Mouse (Mus musculus) right cerebral cortex, adult 18-20 months (tissue): ENCODE results near the gene Dcun1d4.

Source experiments
- DNase-seq: peaks from one replicate; pipeline ENCODE4 v3.0.0; 2022; ENCODE audit warnings: mixed read lengths

Gene Dcun1d4

DNA sequence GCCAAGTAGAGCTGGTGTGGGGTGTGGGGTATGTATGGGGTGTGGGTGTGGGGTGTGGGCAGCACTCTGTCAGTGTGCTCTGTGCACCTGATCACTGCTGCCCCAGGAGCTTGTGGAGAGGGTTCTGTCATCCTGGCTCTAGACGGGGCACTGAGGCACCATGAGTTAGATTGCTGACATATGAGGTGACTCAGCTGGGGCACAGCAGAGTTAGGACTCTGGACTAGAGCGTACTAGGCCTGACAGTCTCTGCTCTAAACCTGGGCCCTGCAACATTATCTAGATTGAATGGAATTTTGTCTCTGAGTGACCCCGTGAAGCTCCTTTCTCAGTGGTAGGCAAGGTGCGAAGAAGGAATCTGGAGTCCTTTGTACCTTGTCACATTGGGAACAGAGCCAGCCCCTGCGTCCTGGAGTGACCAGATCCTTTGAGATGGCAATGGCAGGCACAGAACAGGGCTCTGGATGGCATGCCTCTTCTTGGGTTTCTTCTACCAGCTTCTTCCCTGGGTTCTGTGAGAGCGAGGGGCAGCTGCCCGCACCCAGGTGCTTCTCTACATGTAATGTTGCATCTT, 20.2 kb downstream of the Dcun1d4 start:
- no peak for DNase-seq

DNA sequence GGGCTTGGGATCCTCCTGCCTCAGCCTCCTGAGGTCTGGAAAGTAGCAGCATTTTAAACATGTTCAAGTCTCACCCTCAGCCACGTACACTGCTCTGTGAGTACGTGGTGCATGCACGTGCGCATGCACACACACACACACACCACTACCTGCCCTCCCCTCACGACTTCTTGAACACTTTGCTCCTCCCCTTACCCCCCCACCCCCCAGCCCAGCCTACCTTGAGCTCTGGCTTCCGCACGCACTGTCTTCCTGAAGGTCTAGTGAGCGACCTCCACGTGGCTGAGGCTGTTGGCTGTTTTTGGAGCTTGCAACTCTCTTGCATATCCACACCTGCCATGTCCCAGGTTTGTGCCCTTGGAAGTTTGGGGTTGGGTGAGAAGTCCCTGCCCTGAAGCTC, 21.6 kb downstream of the Dcun1d4 start:
- DNase-seq: no peak

- DNase-seq: no peak
Measured at GRCm38 (mm10) chr5:73503015-73503757, 22.4 kb downstream of the Dcun1d4 start.

DNA sequence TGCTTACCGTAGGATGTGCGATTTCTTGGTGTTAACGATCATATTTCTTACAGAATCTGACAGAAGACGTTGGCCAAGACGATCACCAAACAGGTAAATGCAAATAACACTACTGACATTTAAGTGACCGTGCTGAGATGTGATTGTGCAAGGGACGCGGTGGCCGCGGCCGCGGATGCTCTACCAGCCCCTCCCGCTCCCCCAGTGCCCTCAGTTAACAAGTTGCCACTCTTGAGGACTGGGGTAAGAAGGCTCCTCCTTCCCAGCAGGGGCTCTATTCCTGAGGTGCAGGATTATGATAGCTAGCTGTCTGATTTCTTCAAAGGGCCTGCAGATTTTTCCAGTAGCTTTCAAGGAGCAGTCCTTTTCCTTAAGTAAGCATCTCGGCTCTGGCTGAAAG, 30.3 kb downstream of the Dcun1d4 start:
- DNase-seq: no peak

DNA sequence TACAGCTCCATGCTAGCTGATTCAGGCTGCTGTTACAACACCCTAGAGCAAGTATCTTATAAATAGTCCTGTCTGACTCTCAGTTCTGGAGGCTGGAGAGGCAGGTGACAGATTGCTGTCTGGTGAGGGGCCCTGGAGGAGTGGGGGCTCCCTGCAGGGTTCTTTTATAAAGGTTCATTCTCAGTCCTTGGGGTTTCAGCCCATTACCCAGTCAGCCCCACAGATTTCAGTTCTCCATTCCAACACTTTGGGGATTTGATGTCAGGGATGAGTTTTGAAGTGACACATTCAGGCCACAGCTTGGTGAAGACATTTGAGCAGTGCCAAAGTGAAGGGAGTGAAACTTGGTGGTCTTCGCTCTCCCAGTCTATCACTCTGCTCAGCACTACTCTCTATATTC, 31.4 kb downstream of the Dcun1d4 start:
- no peak for DNase-seq

GRCm38 (mm10) chr5:73512661-73513060, 31.9 kb downstream of the Dcun1d4 start:
- no peak for DNase-seq

GRCm38 (mm10) chr5:73514202-73514601, 33.4 kb downstream of the Dcun1d4 start:
- no peak for DNase-seq

DNA sequence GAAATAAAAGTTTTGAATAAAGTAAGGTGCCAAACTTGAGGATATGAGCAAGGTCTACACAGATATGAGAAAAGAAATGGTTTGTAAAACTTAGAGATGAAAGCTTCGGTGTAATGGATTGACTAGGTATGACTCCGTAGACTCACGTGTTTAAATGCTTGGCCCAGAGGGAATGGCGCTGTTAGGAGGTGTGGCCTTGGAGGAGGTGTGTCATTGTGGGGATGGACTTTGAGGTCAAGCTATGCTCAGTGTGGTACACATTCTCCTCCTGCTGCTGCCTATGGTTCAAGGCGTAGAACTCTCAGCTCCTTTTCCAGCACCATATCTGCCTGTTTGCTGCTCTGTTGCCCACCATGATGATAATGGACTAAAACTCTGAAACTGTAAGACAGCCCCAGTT, 36.5 kb downstream of the Dcun1d4 start:
- no peak for DNase-seq

GRCm38 (mm10) chr5:73518424-73519211, 37.8 kb downstream of the Dcun1d4 start:
- DNase-seq: no peak

DNA sequence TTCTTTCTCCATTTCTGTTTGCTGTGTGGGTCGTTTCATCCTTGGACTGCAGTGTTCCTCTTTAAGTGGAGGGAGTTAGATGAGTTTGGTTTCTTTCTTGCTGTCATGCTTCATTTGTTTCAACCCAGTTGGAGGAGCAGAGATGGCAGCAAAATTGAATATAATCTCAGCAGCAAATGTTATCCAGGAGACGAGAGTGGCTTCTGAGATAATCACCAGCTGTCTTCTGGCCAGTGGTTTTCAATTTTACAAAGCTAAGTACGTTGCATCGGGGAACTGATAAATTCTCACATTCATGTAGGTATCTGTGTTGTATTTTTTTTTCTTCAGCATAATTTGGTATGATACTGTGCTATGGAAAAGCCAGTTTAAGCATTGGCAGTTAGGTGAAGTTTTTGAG, 40.0 kb downstream of the Dcun1d4 start:
- DNase-seq: no peak

GRCm38 (mm10) chr5:73523227-73523626, 42.4 kb downstream of the Dcun1d4 start:
- DNase-seq: no peak

- DNase-seq: no peak
Measured at GRCm38 (mm10) chr5:73524300-73525000, 43.6 kb downstream of the Dcun1d4 start.

- DNase-seq: no peak
Measured at GRCm38 (mm10) chr5:73532222-73532621, 51.4 kb downstream of the Dcun1d4 start.

DNA sequence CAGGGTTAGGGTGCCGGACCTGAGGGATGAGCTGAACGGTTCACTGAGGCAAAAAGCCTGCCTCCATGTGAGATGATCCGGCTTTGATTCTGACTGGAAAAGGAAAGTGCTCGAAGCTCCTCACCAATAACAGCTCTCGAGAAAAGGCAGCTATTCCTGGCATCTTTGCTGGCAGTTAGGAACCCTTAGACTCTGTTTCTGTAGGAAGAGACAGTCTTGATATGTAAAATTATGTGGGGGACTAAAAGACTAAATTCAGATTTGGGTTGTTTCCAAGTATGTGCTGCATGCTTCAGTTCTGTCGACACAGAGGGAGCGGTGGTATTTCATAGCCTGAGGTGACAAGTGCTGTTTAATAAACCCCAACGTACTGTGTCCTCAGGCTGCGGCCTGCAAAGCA, 52.1 kb downstream of the Dcun1d4 start:
- DNase-seq: no peak

DNA sequence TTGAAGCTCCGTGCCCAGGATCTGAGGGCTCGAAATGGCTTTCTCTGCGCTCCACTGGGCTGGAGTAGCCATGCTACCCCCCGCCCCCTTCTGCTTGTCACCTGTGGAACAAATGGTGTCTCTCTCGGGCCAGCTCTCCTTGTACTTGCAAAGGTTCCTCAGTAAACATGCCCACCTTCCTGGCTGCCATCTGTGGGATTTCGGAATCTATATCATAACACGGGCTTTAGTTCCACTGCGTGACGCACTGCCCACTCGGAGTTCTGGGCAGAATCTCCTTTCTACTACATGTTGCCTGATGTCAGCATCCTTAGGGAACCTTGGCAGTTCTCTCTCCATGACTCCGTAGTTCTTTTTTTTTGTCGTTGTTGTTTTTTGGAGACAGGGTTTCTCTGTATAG, 56.9 kb downstream of the Dcun1d4 start:
- no peak for DNase-seq

- DNase-seq: no peak
Measured at GRCm38 (mm10) chr5:73538586-73539298, 57.9 kb downstream of the Dcun1d4 start.

DNA sequence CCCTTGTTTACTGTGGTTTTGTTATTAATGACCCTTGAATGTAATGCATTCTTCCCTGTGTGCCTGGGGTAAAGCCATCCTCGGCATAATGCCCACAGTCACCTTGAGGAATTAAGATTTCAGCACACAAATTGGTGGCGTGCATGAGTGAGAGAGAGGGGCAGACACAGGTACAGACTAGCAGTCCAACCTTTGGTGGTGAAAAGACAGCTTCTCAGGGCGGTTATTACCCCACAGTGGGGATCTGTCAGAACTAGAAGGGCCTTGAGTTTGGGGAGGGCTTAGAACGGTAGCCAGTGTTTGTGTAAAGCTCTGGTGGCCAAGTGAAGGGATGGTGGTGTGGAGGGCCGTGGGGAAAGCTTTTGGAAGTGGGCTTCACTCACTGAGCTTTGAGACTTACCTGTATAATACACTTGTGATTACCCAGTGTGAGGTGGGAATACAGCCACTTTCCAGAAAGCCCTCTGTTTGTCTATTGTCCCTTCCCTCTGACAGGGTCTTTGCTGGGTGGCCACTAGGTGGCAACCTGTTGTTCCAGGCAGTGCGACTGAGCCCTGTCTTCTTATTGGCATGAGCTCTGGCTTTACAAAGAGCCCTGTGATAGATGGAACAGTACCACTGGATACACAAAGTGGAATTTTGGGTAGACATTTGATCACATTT, 59.2 kb downstream of the Dcun1d4 start:
- peak; percentile 55 for DNase-seq

GRCm38 (mm10) chr5:73540511-73540871, 59.7 kb downstream of the Dcun1d4 start:
- no peak for DNase-seq

DNA sequence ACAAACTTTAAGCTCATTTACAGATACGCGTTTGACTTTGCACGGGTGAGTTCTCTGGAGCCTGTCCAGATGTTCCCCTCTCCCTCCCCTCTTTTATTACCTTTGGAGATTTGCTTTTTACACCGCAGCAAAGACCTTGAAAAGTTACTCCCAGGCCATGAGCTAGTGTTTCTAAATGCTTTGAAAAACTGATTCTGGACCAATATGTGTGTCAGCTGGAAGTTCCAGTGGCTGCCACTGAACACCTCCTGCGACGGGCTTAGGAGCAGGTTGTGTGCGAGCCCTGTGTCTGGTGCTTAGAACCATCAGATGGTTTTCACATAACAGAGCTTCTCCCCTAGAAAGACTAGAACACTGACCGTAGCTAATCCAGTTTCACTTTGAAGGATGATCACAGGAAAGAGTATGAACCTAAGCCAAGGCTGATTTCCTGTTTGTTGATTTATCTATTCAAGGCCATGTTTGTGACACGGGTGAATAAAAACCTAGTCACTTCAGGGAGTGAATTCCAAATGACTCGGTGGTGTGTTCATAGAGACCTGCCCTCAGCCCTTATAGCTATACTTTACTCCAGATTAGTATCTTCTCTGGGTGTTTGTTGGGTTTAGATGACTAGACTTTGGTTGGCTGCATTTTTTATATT, 63.4 kb downstream of the Dcun1d4 start:
- DNase-seq: no peak

DNA sequence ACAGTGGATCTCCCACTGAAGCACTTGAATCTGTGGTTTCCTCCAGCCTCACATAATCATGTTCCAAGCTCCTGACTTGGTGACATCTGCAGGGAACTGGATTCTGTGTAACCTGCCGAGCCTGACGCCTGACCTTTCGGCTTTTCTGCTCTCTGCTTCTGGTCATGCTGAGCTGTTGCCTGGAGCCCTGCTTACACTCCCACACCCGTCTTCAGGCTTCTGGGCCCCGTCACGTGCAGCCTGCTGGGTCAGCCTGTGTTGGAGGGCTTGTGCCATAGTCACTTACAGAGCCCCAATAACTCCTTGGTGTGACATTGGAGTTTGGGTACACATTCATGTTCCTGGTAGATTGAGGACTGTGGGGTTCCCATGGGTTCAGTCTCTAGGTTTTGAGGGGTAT, 64.8 kb downstream of the Dcun1d4 start:
- DNase-seq: no peak

DNA sequence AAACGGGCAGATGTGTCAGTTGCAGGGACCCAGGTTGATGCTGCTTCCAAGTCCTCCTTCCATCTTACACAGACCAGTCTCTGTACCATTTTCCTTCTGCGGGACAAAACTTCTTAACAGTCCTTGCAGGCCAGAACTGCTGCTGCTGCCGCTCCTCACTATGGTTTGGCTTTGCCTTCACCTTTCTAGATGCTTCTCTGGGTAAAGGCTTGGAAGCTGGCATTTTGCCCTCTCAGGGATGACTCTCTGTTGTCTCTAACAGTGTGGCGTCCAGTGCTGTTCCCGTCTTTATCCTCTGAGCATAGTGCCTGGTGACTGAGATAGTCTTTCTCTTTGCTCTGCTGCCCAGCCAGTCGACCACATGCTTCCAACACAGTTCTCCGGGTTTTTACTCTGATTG, 66.5 kb downstream of the Dcun1d4 start:
- DNase-seq: no peak

- no peak for DNase-seq
Measured at GRCm38 (mm10) chr5:73548237-73548636, 67.4 kb downstream of the Dcun1d4 start.
